Mouse (Mus musculus): Measurements from ENCODE around the gene Uba7. TPM values are rescaled to one million over a fixed set of nuclear protein-coding genes. Genes with fewer than 3 reads are reported as not detected.
A peak's percentile ranks its signal among the peaks of the same experiment; 100 is the strongest.

Uba7 gene
- polyA plus RNA-seq (2015; fragmentation: Nextera tagmentation; extraction: Ambion mirVana) = 29.9 and 32.4 TPM in 2 replicates

GRCm38 (mm10) chr9:107975399-107976386 is at the start of gene Uba7:
Uba7 (plus strand) TSS chr9:107975505.
- Histone ChIP-seq H3K4me3 (replicated peaks) (peak within 1 kb of the TSS; percentile 27), H3K4me2 (replicated peaks) (peak within 1 kb of the TSS; percentile 56), H3K36me3 (0 out of 2 replicates have a peak, but pooled peaks cover under 1% of the 10 kb centered on the region), H3K4me1 (replicated peaks) (peaks cover 9% of the 10 kb centered on the region), H3K9me3 (no peaks in the 10 kb centered on the region), H3K27me3 (replicated peaks) (no peaks in the 10 kb centered on the region), H3K27ac (peak within 1 kb of the TSS; percentile 73), H3K9ac (peak within 1 kb of the TSS; percentile 42)
- 62% methylated on average over 12 of the region's 12 CpGs for WGBS
- ATAC-seq = peak; percentile 89

GRCm38 (mm10) chr9:107926920-107927420 is 48.3 kb upstream of the Uba7 start:
- WGBS = 41% methylated on average over 9 of the region's 9 CpGs
- H3K4me3 ChIP-seq (replicated peaks) = no peak overlapping the region
- H3K4me2 ChIP-seq (replicated peaks) = no peak overlapping the region
- ATAC-seq = no peak
- H3K9me3 ChIP-seq = no peaks in the 10 kb centered on the region
- no peaks in the 10 kb centered on the region for H3K36me3 ChIP-seq
- no peak overlapping the region for H3K27ac ChIP-seq
- H3K9ac ChIP-seq = no peak overlapping the region
- no peaks in the 10 kb centered on the region for H3K27me3 ChIP-seq (replicated peaks)
- H3K4me1 ChIP-seq (replicated peaks) = peaks cover 15% of the 10 kb centered on the region

- no peak for ATAC-seq
- H3K9ac ChIP-seq = no peak overlapping the region
- no peaks in the 10 kb centered on the region for H3K36me3 ChIP-seq
- H3K4me1 ChIP-seq (replicated peaks) = peaks cover 17% of the 10 kb centered on the region
- no peaks in the 10 kb centered on the region for H3K27me3 ChIP-seq (replicated peaks)
- WGBS = 55% methylated on average over 5 of the region's 5 CpGs
- H3K4me2 ChIP-seq (replicated peaks) = no peak overlapping the region
- H3K4me3 ChIP-seq (replicated peaks) = no peak overlapping the region
- H3K27ac ChIP-seq = no peak overlapping the region
- H3K9me3 ChIP-seq = no peaks in the 10 kb centered on the region
Observed at GRCm38 (mm10) chr9:107927749-107928148, 47.6 kb upstream of the Uba7 start.

- no peak within 1 kb of the TSS for H3K4me2 ChIP-seq (replicated peaks)
- no peak within 1 kb of the TSS for H3K4me3 ChIP-seq (replicated peaks)
- H3K36me3 ChIP-seq = no peaks in the 10 kb centered on the region
- ATAC-seq = no peak
- no peaks in the 10 kb centered on the region for H3K27me3 ChIP-seq (replicated peaks)
- no peaks in the 10 kb centered on the region for H3K9me3 ChIP-seq
- H3K27ac ChIP-seq = no peak within 1 kb of the TSS
- H3K9ac ChIP-seq = no peak within 1 kb of the TSS
- peaks cover 17% of the 10 kb centered on the region for H3K4me1 ChIP-seq (replicated peaks)
- 79% methylated on average over 3 of the region's 3 CpGs for WGBS
Observed at GRCm38 (mm10) chr9:107928169-107928568, 47.1 kb upstream of the Uba7 start, which contains the start of gene Actl11. Actl11 (plus strand) TSS chr9:107928469.

- peaks cover 26% of the 10 kb centered on the region for H3K4me1 ChIP-seq (replicated peaks)
- ATAC-seq = peak; percentile 37; the same call in 1 of the 2 replicates
Observed at GRCm38 (mm10) chr9:107932221-107932620, 43.1 kb upstream of the Uba7 start.

GRCm38 (mm10) chr9:107934146-107934545 is 41.2 kb upstream of the Uba7 start:
- ATAC-seq = no peak
- Histone ChIP-seq H3K4me1 (replicated peaks) (peaks cover 17% of the 10 kb centered on the region), H3K27me3 (replicated peaks) (peaks cover 23% of the 10 kb centered on the region), H3K4me3 (replicated peaks) (no peak overlapping the region), H3K4me2 (replicated peaks) (no peak overlapping the region), H3K36me3 (no peaks in the 10 kb centered on the region), H3K9me3 (no peaks in the 10 kb centered on the region), H3K27ac (no peak overlapping the region), H3K9ac (no peak overlapping the region)
- WGBS = 87% methylated on average over 11 of the region's 11 CpGs

More at GRCm38 (mm10) chr9:107932221-107932620, 43.1 kb upstream of the Uba7 start:
- Histone ChIP-seq H3K4me3 (replicated peaks) (no peak overlapping the region), H3K27me3 (replicated peaks) (peaks cover 18% of the 10 kb centered on the region), H3K27ac (no peak overlapping the region), H3K4me2 (replicated peaks) (no peak overlapping the region), H3K9ac (no peak overlapping the region), H3K9me3 (no peaks in the 10 kb centered on the region), H3K36me3 (no peaks in the 10 kb centered on the region)
- 57% methylated on average over 4 of the region's 4 CpGs for WGBS

- Histone ChIP-seq H3K4me3 (replicated peaks) (peak within 1 kb of the TSS; percentile 39), H3K9me3 (no peaks in the 10 kb centered on the region), H3K27ac (no peak within 1 kb of the TSS), H3K4me2 (replicated peaks) (peak within 1 kb of the TSS; percentile 88), H3K27me3 (replicated peaks) (peaks cover 23% of the 10 kb centered on the region), H3K4me1 (replicated peaks) (peaks cover 17% of the 10 kb centered on the region), H3K36me3 (no peaks in the 10 kb centered on the region), H3K9ac (peak within 1 kb of the TSS; percentile 28)
- ATAC-seq = peak; percentile 2; the same call in 1 of the 2 replicates
- 11% methylated on average over 3 of the region's 3 CpGs for WGBS
Observed at GRCm38 (mm10) chr9:107935374-107935773, 39.9 kb upstream of the Uba7 start, which contains the start of gene Camkv. Camkv (plus strand) TSS chr9:107935674.

- H3K27ac ChIP-seq = no peak overlapping the region
- H3K4me1 ChIP-seq (replicated peaks) = peaks cover 17% of the 10 kb centered on the region
- peaks cover 23% of the 10 kb centered on the region for H3K27me3 ChIP-seq (replicated peaks)
- peak overlapping the region; percentile 88 for H3K4me2 ChIP-seq (replicated peaks)
- ATAC-seq = peak; percentile 53
- WGBS = 1% methylated on average over 41 of the region's 41 CpGs
- H3K36me3 ChIP-seq = no peaks in the 10 kb centered on the region
- no peaks in the 10 kb centered on the region for H3K9me3 ChIP-seq
- peak overlapping the region; percentile 28 for H3K9ac ChIP-seq
- H3K4me3 ChIP-seq (replicated peaks) = peak overlapping the region; percentile 39
Observed at GRCm38 (mm10) chr9:107935790-107936214, 39.5 kb upstream of the Uba7 start.

- Histone ChIP-seq H3K4me2 (replicated peaks) (peak overlapping the region; percentile 88), H3K9ac (peak overlapping the region; percentile 28)
- whole genome bisulfite sequencing = 5% methylated on average over 29 of the region's 29 CpGs
Observed at GRCm38 (mm10) chr9:107936215-107936822, 39.0 kb upstream of the Uba7 start.

GRCm38 (mm10) chr9:107936831-107937230 is 38.5 kb upstream of the Uba7 start:
- H3K9me3 ChIP-seq = no peaks in the 10 kb centered on the region
- H3K9ac ChIP-seq = no peak overlapping the region
- H3K27ac ChIP-seq = no peak overlapping the region
- ATAC-seq = no peak
- H3K27me3 ChIP-seq (replicated peaks) = peaks cover 25% of the 10 kb centered on the region
- peak overlapping the region; percentile 88 for H3K4me2 ChIP-seq (replicated peaks)
- no peak overlapping the region; the same call in 1 of the 2 replicates for H3K4me3 ChIP-seq (replicated peaks)
- no peaks in the 10 kb centered on the region for H3K36me3 ChIP-seq
- peaks cover 15% of the 10 kb centered on the region for H3K4me1 ChIP-seq (replicated peaks)
- WGBS = 23% methylated on average over 3 of the region's 3 CpGs

More at GRCm38 (mm10) chr9:107936215-107936822, 39.0 kb upstream of the Uba7 start:
- Histone ChIP-seq H3K27ac (no peak overlapping the region), H3K9me3 (no peaks in the 10 kb centered on the region), H3K27me3 (replicated peaks) (peaks cover 25% of the 10 kb centered on the region), H3K36me3 (no peaks in the 10 kb centered on the region), H3K4me3 (replicated peaks) (peak overlapping the region; percentile 39), H3K4me1 (replicated peaks) (peaks cover 17% of the 10 kb centered on the region)
- peak; percentile 29; the same call in 1 of the 2 replicates for ATAC-seq

- Histone ChIP-seq H3K4me2 (replicated peaks) (no peak overlapping the region), H3K9ac (no peak overlapping the region), H3K27ac (no peak overlapping the region), H3K4me1 (replicated peaks) (peaks cover 3% of the 10 kb centered on the region), H3K9me3 (no peaks in the 10 kb centered on the region), H3K27me3 (replicated peaks) (no peaks in the 10 kb centered on the region), H3K4me3 (replicated peaks) (no peak overlapping the region), H3K36me3 (no peaks in the 10 kb centered on the region)
- ATAC-seq = no peak
- WGBS = 88% methylated on average over 31 of the region's 31 CpGs
Observed at GRCm38 (mm10) chr9:107947241-107948194, 27.8 kb upstream of the Uba7 start.

Measured in intestine, embryonic 15.5 days (tissue).